Mouse (Mus musculus) megakaryocyte-erythroid progenitor cell, adult 5-6 weeks (primary cell): Measurements from ENCODE around the gene Egfl8. TPM values are rescaled to one million over a fixed set of nuclear protein-coding genes. Genes with fewer than 3 reads are reported as not detected.

Source experiments
- ATAC-seq: replicated peaks from 2 replicates; pipeline ENCODE4 v1.8.0; 2016; ENCODE audit warnings: mild to moderate bottlenecking, inconsistent platforms; ENCODE audit not compliant: severe bottlenecking, poor library complexity, low FRiP score, low TSS enrichment
- total RNA-seq, 2 experiments: library from RNA; stranded (forward) in 1 of 2; stranded (reverse) in 1 of 2; fragments of 200-1000, 215-1000 nt in 1 of 2; fragments of >200 nt in 1 of 2; fragmentation: Nextera tagmentation in 1 of 2; gene quantifications; 2 replicates each; pipeline ENCODE4 v1.2.3; 2014 to 2017

Egfl8 gene
- total RNA-seq, 2 experiments from 2014 or later = 2.1 TPM; not detected in 1

DNA sequence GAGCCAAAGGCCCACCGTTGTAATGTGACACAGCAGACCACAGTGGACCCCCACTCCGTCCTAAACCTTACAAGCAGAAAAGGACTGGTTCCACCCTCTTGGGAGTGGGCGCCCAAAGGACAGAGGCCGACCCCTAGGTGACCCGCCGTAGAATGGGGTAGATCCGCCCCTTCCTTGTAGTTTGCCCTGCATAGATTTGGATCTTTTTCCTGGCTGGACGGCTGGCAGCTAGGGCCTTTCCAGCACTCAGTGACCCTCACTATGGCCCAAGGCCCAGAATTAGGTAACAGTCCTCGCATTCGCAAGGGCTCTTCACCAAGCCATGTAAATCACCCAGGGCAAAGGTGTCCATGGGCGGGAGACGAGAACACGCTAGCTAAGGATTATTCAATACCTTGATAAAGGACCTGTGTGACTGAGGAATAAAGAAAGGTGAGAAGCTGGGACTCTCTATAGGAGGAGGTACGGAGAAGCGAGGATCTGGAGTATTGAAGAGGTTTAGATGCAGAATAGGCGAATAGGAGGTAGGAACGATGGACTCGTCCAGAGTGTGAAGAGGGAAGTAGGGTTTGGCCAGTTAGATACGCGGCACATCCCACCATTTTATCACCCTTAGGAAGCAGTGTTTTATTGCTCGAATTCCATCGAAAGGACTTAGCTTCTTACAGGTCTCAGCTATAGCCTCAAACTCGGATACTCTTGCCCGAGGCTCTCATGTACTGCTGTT, 11.1 kb downstream of the Egfl8 start:
- no peak for ATAC-seq

GRCm38 (mm10) chr17:34604061-34604508, 11.7 kb downstream of the Egfl8 start, which contains the start of gene Agpat1:
Agpat1 (plus strand) TSS chr17:34604262.
- ATAC-seq = peak; percentile 73

- ATAC-seq = peak; percentile 84
Observed at GRCm38 (mm10) chr17:34603375-34604060, 12.3 kb downstream of the Egfl8 start, which contains the start of gene Rnf5. Rnf5 (minus strand) TSS chr17:34603690.

DNA sequence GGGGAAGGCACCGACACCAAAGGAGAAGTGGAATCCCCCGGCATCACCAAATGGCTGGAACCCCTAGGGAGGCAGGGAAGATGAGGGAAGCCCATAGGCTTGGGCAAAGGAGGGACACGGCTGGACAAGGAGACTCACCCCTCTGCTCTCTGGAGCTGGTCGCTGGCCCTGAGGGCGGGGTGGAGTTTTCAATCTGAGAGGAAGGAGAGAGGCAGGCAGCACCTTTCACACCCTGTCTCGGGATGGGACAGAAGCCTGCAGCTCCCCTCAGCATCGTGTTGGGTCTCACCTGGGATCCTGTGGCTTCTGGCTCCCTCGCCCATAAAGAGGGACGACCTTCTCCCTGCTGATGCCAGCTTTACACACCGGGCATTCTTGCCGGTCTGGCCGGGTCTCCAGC, 14.0 kb downstream of the Egfl8 start:
- ATAC-seq = no peak

GRCm38 (mm10) chr17:34599891-34600290, 15.9 kb downstream of the Egfl8 start:
- ATAC-seq = no peak

- ATAC-seq = no peak
Observed at GRCm38 (mm10) chr17:34597566-34598095, 18.1 kb downstream of the Egfl8 start, which contains the start of gene Ager. Ager (plus strand) TSS chr17:34597862.

GRCm38 (mm10) chr17:34596098-34596497, 19.7 kb downstream of the Egfl8 start:
- no peak for ATAC-seq

DNA sequence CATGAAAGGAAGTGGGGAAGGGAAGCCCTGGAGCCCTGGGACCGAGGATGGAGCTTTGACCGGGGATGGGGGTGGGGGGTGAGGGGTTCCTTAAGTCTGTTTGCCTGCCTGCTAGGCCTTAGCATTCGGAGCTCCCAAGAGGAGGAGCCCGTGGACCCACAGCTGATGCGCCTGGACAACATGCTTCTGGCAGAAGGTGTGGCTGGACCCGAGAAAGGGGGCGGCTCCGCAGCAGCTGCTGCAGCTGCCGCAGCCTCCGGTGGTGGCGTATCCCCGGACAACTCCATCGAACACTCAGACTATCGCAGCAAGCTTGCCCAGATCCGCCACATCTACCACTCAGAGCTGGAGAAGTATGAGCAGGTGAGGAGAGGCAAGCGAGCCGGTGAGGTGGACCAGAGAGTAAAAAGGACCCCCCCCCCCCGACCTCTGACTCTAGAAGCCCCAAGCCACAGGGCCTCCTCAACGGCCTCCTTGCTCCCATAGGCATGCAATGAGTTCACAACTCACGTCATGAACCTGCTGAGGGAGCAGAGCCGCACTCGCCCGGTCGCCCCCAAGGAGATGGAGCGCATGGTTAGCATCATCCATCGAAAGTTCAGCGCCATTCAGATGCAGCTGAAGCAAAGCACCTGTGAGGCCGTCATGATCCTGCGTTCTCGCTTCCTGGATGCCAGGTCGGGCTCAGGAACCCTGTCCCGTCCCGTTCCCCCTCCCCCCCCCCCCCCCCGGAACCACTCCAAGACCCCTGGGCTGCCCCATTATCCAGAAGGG, 21.8 kb downstream of the Egfl8 start:
- ATAC-seq = no peak

DNA sequence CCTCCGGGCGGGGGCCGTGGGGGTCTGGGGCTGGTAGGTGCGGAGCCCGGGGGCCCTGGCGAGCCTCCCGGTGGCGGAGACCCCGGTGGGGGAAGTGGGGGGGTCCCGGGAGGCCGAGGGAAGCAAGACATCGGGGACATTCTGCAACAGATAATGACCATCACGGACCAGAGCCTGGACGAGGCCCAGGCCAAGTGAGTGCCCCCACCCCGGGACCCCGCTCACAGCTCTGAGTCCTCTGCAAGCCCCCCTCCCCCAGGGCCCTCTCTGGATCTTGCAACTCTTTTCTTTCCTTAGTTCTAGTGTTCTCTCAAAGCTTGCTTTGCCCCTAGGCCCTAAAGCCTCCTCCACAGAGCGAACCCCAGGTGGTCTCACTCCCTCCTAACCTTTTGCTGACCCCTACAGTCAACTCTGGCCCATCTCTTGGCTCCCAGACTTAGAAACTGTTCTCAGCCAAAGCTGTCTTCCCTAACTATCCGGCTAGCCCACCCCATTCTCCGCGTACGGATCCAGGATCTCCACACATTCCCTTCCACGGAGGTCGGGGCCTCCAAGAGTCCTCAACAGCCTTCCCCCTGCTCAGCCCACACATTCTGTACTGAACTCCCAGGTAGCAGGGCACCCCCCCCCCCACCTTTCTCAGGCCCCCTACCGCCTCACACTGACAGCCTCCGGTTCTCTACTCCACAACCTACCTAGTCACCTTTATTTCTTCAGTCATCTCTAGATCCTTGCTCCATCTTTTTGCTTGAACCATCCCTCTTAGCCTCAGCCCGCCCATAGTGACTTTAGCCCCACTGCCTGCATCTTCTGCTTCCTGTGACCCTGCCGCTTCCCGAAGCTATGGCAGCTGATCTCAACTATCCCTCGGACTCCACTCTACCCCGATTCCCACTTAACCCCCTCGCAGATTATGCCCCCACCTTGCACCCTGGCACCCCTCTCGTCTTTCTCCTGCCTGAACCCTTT, 22.9 kb downstream of the Egfl8 start:
- no peak for ATAC-seq

DNA sequence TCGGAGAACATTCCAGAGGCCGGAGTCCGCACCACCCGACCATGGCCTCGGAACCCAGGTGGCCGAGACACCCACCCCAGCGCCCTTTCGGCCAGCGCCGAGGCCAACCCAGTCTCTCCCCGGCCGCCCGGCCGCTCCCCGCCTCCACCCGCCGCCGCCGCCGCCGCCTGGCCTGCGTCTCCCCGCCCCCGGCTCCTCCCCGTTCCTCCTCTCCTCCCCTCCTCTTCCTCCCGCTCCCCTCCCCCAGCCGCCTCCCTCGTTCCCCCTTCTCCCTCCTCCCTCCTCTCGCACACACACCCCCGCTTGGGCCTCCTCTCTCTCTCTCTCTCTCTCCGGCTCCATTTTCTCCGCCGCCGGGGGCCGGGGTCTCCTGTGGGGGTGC, 23.8 kb downstream of the Egfl8 start:
- ATAC-seq = peak; percentile 38

DNA sequence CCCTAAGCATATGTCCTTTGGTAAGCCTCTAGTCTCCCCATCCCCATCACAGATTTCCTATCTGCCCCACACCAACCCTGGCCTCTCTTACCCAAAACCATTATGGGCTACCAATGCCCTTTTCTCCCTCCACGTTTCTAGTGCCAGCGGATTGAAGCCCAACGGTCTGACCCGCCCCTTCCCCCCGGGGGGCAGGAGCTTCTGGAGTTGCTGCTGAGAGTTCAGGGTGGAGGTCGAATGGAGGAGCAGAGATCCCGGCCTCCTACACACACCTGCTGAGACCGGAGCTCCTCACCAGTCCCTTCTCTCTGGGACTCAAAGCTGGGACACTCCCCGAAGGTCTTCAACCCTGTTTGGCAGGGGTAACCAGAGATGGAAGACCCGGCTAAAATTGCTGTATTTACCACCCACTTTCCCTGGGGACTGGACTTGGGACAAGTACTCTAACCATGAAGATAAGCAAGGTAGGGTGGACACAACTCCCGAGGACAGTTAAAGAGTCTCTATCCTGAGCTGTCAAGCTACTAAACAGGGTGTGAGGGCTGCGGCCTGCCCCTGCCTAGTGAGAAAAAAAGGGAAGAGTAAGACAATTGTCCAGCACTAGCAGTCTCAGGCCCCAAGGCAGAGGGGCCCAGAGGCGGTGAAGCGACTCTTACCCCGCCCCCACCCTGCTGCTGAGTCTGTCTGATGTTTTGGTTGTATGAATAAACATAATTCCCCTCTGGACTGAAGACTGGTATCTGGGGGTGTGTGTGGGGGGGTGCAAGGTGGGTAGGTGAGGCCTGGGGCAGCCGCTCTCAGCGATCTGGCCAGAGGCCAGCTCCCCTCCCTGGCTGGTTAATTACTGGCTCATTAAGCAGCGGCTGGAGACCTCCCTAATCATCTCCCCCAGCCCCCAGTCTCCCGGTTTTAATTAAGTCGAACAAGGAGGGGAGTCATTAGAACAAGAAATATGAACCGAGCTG, 24.5 kb downstream of the Egfl8 start, which contains the start of gene Pbx2:
Gene Pbx2, plus strand, starts transcription at position 238 of the 965 bp plus-strand sequence.
- ATAC-seq = no peak

DNA sequence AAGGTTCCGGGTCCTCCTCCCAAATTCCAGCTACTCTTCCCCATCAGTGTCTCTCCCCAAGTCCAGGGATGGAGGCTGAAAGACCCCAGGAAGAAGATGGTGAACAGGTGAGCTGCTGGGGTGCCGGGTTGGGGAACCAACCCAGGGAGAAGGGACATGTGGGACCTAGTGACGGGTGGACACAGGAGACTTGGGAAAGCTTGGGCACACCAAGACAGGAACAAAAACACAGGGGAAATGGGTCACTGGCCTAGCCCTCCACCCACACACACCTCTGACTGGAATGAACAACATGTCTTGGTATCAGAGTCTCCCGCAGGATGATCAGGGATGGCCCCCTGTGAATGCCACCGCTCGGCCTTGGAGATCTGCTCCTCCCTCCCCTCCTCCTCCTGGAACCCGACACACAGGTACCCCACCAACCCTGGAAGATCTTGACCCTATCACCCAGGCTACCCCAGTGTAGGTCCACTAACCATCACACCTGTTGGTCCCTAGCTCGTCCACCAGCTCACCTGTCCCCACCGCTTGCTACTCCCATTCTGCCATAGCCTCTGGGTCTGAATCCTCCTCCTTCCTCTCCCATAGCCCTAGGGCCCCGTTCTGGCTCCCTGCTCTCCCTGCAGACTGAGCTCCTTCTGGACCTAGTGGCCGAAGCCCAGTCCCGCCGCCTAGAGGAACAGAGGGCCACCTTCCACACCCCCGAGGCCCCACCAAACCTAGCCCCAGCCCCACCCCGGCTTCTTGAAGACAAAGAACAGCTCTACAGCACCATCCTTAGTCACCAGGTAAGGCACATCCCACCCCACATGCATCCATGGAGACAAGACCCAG, 25.4 kb downstream of the Egfl8 start:
- ATAC-seq = no peak

GRCm38 (mm10) chr17:34589681-34590101, 26.1 kb downstream of the Egfl8 start, which contains the start of gene Gpsm3:
Gpsm3 (plus strand) TSS chr17:34589806.
- no peak for ATAC-seq

GRCm38 (mm10) chr17:34589206-34589605, 26.6 kb downstream of the Egfl8 start:
- no peak for ATAC-seq

DNA sequence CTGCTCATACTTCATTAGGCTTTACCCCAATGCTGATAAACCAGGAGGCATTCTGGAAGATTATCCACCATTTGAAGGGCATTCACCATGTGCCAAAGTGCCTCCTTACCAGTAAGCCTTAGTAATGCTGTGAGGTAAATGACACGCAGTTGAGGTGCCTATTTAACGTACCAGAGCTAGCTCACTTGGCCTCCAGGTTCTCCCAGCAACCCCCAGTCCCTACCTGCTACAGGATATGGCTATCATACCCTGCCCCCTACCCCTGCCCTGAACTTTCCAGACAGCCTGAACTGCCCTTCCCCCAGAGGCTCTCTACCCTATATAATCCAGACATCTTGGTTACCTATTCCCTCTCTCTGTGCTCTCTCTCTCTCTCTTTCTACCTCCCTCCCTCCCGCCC, 27.0 kb downstream of the Egfl8 start:
- no peak for ATAC-seq

DNA sequence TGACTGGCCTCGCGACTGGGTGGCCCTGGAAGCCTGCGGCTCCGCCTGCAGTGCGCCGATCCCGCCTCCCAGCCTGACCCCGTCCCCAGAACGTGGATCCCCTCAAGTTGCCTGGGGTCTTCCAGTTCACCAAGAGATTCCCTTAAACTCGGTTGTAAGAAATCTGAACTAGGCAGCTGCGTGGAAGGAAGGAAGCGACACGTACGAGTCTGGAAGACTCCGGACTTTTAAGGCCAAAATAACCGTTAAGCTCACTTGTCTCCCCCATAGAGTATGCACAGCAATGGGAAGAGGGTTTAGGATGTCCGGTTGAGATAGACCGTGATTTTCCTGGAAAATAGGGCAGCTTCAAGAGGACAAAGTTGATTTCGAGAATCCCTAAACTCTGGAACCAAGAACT, 28.0 kb downstream of the Egfl8 start:
- no peak for ATAC-seq

- ATAC-seq = peak; percentile 44
Observed at GRCm38 (mm10) chr17:34587423-34587811, 28.4 kb downstream of the Egfl8 start.
